Mouse (Mus musculus) inflammation-experienced regulatory T-cells, adult 6 months (primary cell): Measurements from ENCODE around the gene Nt5dc1. TPM values are rescaled to one million over a fixed set of nuclear protein-coding genes. Genes with fewer than 3 reads are reported as not detected.
"Not testable (repeated sequence)": the region's sequence is repeated elsewhere in the genome, so short reads cannot be mapped to it uniquely, and the experiment has no call there.

ENCODE experiments used
- ATAC-seq: one replicate; pipeline ENCODE4 v1.8.0; 2017
- polyA plus RNA-seq, 3 experiments: library from polyadenylated mRNA; unstranded; fragments of 100-300 nt; shearing (Covaris generic); gene quantifications; one replicate each; pipeline ENCODE4 v1.2.1; 2017

Nt5dc1 gene
- polyA plus RNA-seq: 100 to 1,000 TPM in 1 of 3 experiments, 10 to 100 TPM in 2; 74.1 to 101 (median 94.0) TPM

- ATAC-seq: peak; percentile 85
These were observed at the start of gene Nt5dc1 for GRCm38 (mm10) chr10:34418204-34418756. Gene Nt5dc1, minus strand, starts transcription at chr10:34418552.

GRCm38 (mm10) chr10:34464321-34464720 is 46.0 kb upstream of the Nt5dc1 start:
- ATAC-seq: no peak

- ATAC-seq: no peak
These were observed 43.1 kb upstream of the Nt5dc1 start for GRCm38 (mm10) chr10:34461451-34461850.

- ATAC-seq: no peak
These were observed 31.1 kb upstream of the Nt5dc1 start for GRCm38 (mm10) chr10:34449469-34449868.

DNA sequence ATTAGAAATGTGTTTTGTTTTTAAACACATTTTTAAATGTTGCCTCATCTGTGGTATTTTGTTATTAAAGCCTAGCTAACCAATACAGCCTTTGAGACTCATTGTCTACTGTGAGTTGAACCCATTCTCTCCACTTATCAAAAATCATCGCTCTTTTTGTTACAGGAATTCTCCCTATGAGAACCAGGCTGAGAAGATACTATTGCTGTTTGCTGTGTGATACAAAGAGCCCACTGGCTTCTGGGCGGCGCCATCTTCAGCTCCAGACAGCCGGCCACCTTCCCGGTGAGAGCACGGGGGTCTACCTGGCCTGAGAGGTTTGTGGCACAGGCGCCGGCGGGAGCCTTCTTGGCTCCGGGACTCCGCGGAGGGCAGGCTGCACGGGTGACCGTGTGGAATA is 15.8 kb upstream of the Nt5dc1 start:
- ATAC-seq: not testable (repeated sequence)

DNA sequence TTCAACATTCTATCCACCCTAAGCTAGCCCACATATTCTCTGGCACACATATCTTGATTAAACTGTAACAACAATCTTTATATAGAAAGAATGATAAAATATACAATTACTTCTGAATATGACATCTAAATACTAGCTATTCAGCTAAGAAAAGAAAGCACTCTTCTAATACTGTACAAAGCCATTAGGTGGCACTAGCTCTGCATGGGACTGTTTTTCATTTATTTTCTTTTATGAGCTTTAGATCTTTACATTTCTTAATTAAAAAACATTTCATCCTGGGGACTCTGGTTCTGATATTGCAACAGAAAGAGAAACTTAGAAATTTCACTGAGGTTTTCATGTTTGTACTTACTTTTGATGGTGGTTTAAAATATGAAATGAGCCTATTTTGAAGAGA is 13.4 kb upstream of the Nt5dc1 start:
- no peak for ATAC-seq

DNA sequence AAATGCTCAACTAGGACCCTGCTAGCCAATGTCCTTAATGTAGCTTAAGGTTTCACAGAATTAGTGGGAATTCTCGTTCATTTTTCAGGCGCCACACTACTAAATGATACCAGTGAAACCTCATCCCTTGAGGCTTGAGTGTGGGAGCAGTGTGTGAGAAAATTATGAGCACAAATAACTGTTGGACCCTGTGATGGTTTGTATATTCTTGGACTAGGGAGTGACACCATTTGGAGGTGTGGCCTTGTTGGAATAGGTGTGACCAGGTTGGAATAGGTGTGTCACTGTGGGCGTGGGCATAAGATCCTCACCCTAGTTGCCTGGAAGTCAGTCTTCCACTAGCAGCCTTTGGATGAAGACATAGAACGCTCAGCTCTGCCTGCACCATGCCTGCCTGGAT is 442 bp upstream of the Nt5dc1 start:
- not testable (repeated sequence) for ATAC-seq

- no peak for ATAC-seq
These were observed 19.1 kb downstream of the Nt5dc1 start for GRCm38 (mm10) chr10:34399267-34399666.

DNA sequence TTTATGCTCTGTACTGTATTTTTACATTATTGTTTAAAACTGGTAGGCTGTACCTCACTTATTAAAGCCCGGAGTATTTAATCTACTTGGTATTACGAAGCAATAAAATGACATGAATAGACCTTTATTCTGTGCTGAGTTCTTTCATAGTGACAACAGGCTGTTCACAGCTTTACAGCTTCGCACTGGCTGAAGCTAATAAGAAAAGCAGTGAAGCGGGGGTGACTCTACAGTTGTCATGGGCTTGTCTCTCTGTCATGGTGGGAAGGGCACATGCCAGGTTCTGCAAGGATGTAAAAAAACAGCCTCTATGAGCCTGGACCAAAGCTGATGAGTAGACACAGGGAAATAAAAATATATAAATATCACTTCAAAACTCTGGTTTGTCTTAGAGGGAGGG is 21.4 kb downstream of the Nt5dc1 start:
- no peak for ATAC-seq

DNA sequence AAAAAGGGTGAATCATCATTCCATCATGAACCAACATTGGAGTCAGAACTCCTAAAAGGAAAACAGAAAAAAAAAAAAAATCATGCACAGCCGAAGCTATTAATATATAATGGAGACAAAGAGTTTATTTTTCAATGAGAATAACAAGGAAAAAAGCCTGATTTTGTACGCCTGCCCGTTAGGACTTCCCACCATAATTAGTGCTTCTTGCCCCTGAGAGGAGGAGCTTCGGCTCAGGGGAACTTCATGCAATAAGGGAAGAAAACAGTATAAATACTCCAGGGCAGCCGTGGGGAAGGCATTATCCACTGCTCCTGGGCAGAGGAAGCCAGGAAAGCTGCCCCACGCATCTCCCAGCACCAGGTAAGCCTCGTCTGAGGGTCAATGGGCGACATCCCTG is 28.7 kb downstream of the Nt5dc1 start, which contains the start of gene Col10a1:
TSS of gene Col10a1 (plus strand) at position 301 of the 400 bp plus-strand sequence.
- ATAC-seq: no peak

DNA sequence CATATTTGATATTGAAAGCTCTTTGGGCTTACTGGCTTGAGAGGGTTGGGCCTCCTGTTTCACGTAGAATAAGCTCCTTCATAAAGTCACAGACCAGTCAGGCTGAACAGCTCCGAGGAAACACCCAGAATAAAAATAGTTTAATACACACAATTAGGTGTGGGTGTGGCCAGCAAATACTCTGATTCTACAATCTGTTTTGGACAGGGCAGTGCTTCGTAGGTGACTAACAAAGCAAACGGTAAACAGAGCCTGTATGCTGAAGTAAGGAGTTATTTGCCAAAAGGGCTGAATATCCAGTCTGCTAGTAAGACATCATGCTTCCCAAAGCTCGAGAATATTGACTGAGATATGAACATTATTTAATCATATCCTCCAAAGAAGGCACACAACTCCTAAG is 32.7 kb downstream of the Nt5dc1 start:
- ATAC-seq: no peak

GRCm38 (mm10) chr10:34373332-34373731 is 45.0 kb downstream of the Nt5dc1 start:
- no peak for ATAC-seq

GRCm38 (mm10) chr10:34368138-34368537 is 50.2 kb downstream of the Nt5dc1 start:
- ATAC-seq: no peak

DNA sequence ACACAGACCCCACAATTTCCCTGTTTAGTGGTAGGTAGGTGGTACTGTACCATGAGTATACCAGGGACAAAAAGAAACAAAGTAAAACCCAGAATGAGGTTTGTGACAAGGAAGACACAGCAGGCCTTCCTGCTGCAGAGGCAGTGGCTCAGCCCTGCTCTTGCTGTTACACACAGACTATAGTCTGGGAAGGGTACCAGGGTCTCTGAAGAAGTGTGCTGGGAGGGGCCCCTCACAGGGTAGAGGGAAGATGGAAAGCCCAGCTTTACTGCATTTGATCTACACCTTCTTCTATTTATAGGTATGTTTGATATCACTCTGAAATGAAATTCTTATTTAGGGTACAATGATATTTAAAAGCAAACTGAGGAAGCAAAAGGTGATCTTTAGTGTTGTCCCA is 54.6 kb downstream of the Nt5dc1 start:
- ATAC-seq: no peak

DNA sequence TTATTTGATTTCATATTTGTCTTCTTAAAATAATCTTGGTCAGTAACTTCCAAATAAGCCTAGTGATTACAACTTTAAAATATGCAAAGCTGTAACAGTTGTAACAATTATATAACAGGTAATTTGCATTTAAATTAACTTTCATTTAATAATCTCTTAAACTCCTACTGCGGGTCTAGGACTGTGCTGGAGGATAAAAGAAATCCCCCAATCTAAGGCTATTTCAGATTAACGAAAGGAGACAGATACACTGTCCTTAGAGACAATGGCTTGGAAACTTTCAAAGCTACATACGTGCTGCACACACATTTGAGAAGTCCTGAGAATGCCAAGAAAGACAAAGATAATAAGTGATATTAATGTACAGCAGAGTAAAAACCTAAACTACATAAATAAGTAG is 60.1 kb downstream of the Nt5dc1 start:
- ATAC-seq: no peak

GRCm38 (mm10) chr10:34352166-34352565 is 66.2 kb downstream of the Nt5dc1 start:
- no peak for ATAC-seq

DNA sequence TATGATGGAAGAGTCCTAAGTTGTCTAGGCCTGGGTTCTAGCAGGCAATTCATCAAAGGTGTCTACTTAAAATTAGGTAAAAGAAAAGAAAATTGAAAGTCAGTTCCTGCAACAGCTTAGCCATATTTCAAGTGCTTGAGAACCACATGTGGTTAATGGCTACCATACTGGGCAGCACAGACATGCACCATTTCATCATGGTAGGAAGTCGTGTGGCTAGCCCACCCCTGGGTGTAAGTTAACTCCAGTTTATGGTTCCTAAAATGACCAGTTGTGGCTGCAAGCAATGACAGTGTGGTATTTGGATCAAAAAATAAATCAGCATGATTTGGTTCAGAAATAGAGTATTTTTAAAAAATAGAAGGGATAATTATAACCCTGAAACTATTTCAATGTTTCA is 76.5 kb downstream of the Nt5dc1 start:
- no peak for ATAC-seq

- no peak for ATAC-seq
These were observed 77.3 kb downstream of the Nt5dc1 start for GRCm38 (mm10) chr10:34341014-34341413.

- ATAC-seq: peak; percentile 45
These were observed 90.0 kb downstream of the Nt5dc1 start for GRCm38 (mm10) chr10:34328310-34328709.

DNA sequence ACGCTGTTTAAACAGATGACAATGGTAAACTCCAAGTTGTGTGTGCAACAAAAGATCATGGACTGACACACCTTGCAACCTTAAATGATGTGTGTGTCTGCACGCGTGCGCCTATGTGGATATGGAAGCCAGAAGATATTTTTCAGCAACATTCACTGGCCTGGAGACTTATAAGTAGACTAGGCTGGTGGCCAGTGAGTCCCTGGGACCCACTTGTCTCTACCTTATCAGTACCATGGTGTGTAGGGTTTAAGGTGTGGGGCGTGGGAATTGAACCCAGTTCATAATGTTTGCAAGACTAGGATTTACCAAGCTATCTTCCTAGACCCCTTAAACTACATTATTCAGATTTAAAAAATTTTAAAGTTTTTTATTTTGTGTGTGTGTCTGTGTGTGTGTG is 91.2 kb downstream of the Nt5dc1 start:
- ATAC-seq: no peak

DNA sequence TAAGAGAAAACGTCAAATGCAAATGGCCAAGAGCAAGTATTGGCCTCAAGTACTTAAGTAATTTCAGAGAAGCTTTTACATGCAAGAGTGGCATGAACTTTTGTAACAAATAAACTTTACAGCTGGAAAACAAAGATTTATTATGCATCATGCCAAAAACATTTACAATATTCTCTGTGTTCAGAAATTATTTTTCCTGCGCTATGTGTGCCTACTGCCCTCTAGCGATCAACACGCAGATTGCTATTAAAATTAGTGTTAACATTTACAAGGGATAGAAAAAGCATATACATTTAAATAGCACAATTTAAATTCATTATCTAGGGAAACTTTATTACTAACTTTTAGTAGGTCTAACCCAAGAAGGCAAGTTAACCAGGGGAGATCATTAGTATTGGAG is 91.7 kb downstream of the Nt5dc1 start:
- peak; percentile 62 for ATAC-seq

GRCm38 (mm10) chr10:34320809-34321208 is 97.5 kb downstream of the Nt5dc1 start:
- no peak for ATAC-seq

- no peak for ATAC-seq
These were observed 101.1 kb downstream of the Nt5dc1 start for GRCm38 (mm10) chr10:34317217-34317606.

DNA sequence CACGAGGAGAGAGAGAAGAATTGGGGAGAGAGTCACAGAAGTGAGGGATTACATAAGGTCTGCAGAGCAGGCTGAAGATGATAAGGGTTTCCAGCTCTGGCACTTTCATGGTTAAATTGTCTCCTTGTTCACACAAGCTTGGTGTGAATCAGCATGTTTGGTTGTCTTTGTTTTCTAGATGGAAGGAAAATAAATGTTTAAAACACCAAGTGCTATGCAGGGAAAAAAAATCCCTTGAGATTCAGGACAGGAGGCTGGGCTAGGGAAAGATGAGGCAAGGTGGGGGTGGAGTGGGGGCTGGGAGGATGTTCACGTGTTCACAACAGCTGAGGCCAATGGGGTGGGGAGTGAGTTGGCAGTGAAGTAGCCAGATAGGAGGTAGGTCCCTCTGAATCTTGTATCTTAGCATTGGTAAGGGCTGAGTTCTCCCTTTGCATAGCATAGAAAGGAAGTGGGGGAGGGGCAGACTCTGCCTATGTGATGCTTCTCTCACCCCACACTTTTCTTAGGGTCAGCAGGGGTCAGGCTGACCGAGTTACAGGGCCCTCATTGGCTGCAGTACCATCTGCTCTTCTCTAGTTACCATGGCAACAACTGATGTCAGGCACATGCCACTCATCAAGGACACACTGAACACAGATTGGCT is 101.7 kb downstream of the Nt5dc1 start:
- ATAC-seq: no peak

DNA sequence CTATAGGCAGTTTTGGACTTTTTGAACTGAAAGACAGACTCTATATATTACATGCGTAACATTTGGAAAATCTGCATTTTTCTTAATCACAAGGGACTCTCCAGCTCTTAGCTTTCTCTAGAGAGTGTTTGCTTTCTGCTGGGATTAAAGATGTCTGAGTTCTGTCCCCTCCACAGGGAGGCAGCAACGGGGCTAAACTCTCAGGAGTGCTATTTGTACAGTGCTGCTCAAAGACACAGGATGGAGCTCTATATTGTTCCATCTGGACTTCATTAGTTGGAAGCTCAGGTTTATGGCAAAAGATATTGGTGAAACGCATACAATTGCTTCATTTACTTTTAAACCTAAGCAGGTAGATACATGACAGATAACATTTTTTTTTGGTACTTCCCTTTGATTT is 105.8 kb downstream of the Nt5dc1 start:
- no peak for ATAC-seq
